Mouse (Mus musculus) layer of hippocampus, adult 9-10 months (tissue): ENCODE data around the gene Jup.
A peak's percentile ranks its signal among the peaks of the same experiment; 100 is the strongest.
"Not testable (repeated sequence)": the region's sequence is repeated elsewhere in the genome, so short reads cannot be mapped to it uniquely, and the experiment has no call there.

ENCODE experiments used
- DNase-seq: peaks from one replicate; pipeline ENCODE4 v3.0.0; 2022; ENCODE audit warnings: low spot score

Gene Jup

GRCm38 (mm10) chr11:100355972-100356818 lies 41.4 kb downstream of the Jup start, which contains the start of gene Hap1:
Gene Hap1 (minus strand): TSS chr11:100356128.
- DNase-seq = no peak

- DNase-seq = no peak
Measured at GRCm38 (mm10) chr11:100355151-100355951, 42.2 kb downstream of the Jup start.

GRCm38 (mm10) chr11:100352076-100352857 lies 45.3 kb downstream of the Jup start:
- DNase-seq = no peak

- no peak for DNase-seq
Measured at GRCm38 (mm10) chr11:100344269-100344668, 53.3 kb downstream of the Jup start.

- DNase-seq = no peak
Measured at GRCm38 (mm10) chr11:100335731-100336130, 61.8 kb downstream of the Jup start.

GRCm38 (mm10) chr11:100333944-100334457 lies 63.6 kb downstream of the Jup start, which contains the start of gene Gast:
Gene Gast (plus strand): TSS chr11:100334407.
- no peak for DNase-seq

- DNase-seq = no peak
Measured at GRCm38 (mm10) chr11:100332766-100333515, 64.6 kb downstream of the Jup start.

- DNase-seq = not testable (repeated sequence)
Measured at GRCm38 (mm10) chr11:100330816-100331375, 66.7 kb downstream of the Jup start.

GRCm38 (mm10) chr11:100330235-100330634 lies 67.3 kb downstream of the Jup start:
- no peak for DNase-seq

- no peak for DNase-seq
Measured at GRCm38 (mm10) chr11:100327761-100328160, 69.8 kb downstream of the Jup start.

GRCm38 (mm10) chr11:100327316-100327715 lies 70.2 kb downstream of the Jup start:
- no peak for DNase-seq

GRCm38 (mm10) chr11:100325062-100325629 lies 72.4 kb downstream of the Jup start:
- DNase-seq = no peak

GRCm38 (mm10) chr11:100323578-100323977 lies 74.0 kb downstream of the Jup start:
- DNase-seq = peak; percentile 41

- DNase-seq = no peak
Measured at GRCm38 (mm10) chr11:100322591-100323258, 74.8 kb downstream of the Jup start.

- not testable (repeated sequence) for DNase-seq
Measured at GRCm38 (mm10) chr11:100321479-100322305, 75.9 kb downstream of the Jup start.

- not testable (repeated sequence) for DNase-seq
Measured at GRCm38 (mm10) chr11:100320701-100321410, 76.7 kb downstream of the Jup start.

- peak; percentile 86 for DNase-seq
Measured at GRCm38 (mm10) chr11:100320172-100320630, 77.4 kb downstream of the Jup start.
